Mouse (Mus musculus) testis, adult 2 months (tissue): ENCODE data around the gene Bcl2l1.

ENCODE experiments used
- CTCF ChIP-seq: fragments of 200-500 bp; IDR thresholded peaks from 2 replicates; pipeline ENCODE4 v1.5.1; 2012; ENCODE audit warnings: low read depth, mild to moderate bottlenecking, inconsistent platforms, low read length, moderate library complexity; ENCODE audit not compliant: control insufficient read depth, insufficient read depth, insufficient replicate concordance
- POLR2A ChIP-seq: fragments of 200-500 bp; IDR thresholded peaks from 2 replicates; pipeline ENCODE4 v1.6.1; 2012; ENCODE audit warnings: low read depth, mild to moderate bottlenecking, inconsistent platforms, low read length, moderate library complexity; ENCODE audit not compliant: control insufficient read depth

DNA sequence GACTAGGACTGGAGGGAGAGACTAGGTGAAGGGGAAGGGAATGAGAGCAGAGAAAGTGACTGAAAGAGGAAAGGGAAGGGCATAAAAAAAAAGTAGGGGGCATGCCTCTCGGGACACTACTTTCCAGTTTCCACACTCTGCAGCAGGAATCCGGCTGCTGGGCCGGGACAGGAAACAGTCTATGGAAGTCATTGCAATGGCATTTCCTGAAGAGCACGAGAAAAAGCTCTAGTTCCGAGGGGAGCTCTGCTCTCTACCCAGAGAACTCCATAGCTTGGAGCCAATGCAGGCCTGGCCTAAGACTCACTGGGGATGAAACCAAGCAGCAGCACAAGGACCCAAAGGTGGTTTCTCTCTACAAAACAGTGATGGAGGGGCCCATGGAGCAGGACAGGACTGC lies 10.5 kb downstream of the Bcl2l1 start:
- TF ChIP-seq CTCF = no peak
- no peak for TF ChIP-seq POLR2A
